Mouse (Mus musculus): ENCODE data around the gene Tnfrsf9.
A peak's percentile ranks its signal among the peaks of the same experiment; 100 is the strongest.

The Tnfrsf9 gene

GRCm38 (mm10) chr4:150894718-150895501, 19.5 kb upstream of the Tnfrsf9 start:
- DNase-seq (ENCODE audit: low read depth, low spot score) = no peak

GRCm38 (mm10) chr4:150896896-150897624, 17.3 kb upstream of the Tnfrsf9 start:
- no peak for DNase-seq (ENCODE audit: low read depth, low spot score)

- no peak for DNase-seq (ENCODE audit: low read depth, low spot score)
These were observed 15.5 kb upstream of the Tnfrsf9 start for GRCm38 (mm10) chr4:150898716-150899365.

- no peak for DNase-seq (ENCODE audit: low read depth, low spot score)
These were observed 13.9 kb upstream of the Tnfrsf9 start for GRCm38 (mm10) chr4:150900486-150900885.

GRCm38 (mm10) chr4:150901651-150902050, 12.7 kb upstream of the Tnfrsf9 start:
- no peak for DNase-seq (ENCODE audit: low read depth, low spot score)

GRCm38 (mm10) chr4:150902062-150902461, 12.3 kb upstream of the Tnfrsf9 start:
- no peak for DNase-seq (ENCODE audit: low read depth, low spot score)

GRCm38 (mm10) chr4:150903091-150903742, 11.1 kb upstream of the Tnfrsf9 start:
- no peak for DNase-seq (ENCODE audit: low read depth, low spot score)

GRCm38 (mm10) chr4:150907099-150907498, 7.3 kb upstream of the Tnfrsf9 start:
- DNase-seq (ENCODE audit: low read depth, low spot score) = no peak

GRCm38 (mm10) chr4:150908512-150908911, 5.8 kb upstream of the Tnfrsf9 start:
- peak; percentile 78 for DNase-seq (ENCODE audit: low read depth, low spot score)

GRCm38 (mm10) chr4:150909451-150910156, 4.8 kb upstream of the Tnfrsf9 start:
- DNase-seq (ENCODE audit: low read depth, low spot score) = peak; percentile 96

- DNase-seq (ENCODE audit: low read depth, low spot score) = no peak
These were observed 4.0 kb upstream of the Tnfrsf9 start for GRCm38 (mm10) chr4:150910164-150910951.

- DNase-seq (ENCODE audit: low read depth, low spot score) = no peak
These were observed 619 bp upstream of the Tnfrsf9 start for GRCm38 (mm10) chr4:150913743-150914142.

GRCm38 (mm10) chr4:150915181-150915906, 982 bp downstream of the Tnfrsf9 start:
- no peak for DNase-seq (ENCODE audit: low read depth, low spot score)

GRCm38 (mm10) chr4:150917336-150918027, 3.1 kb downstream of the Tnfrsf9 start:
- DNase-seq (ENCODE audit: low read depth, low spot score) = no peak

GRCm38 (mm10) chr4:150921206-150921605, 6.8 kb downstream of the Tnfrsf9 start:
- no peak for DNase-seq (ENCODE audit: low read depth, low spot score)

GRCm38 (mm10) chr4:150924308-150924707, 9.9 kb downstream of the Tnfrsf9 start:
- DNase-seq (ENCODE audit: low read depth, low spot score) = no peak

GRCm38 (mm10) chr4:150924936-150925335, 10.6 kb downstream of the Tnfrsf9 start:
- DNase-seq (ENCODE audit: low read depth, low spot score) = no peak

- DNase-seq (ENCODE audit: low read depth, low spot score) = peak; percentile 66
These were observed 11.6 kb downstream of the Tnfrsf9 start for GRCm38 (mm10) chr4:150925923-150926322.

All from WW6 (cell line).